Mouse (Mus musculus): Measurements from ENCODE around the gene Akp3.

The Akp3 gene

DNA sequence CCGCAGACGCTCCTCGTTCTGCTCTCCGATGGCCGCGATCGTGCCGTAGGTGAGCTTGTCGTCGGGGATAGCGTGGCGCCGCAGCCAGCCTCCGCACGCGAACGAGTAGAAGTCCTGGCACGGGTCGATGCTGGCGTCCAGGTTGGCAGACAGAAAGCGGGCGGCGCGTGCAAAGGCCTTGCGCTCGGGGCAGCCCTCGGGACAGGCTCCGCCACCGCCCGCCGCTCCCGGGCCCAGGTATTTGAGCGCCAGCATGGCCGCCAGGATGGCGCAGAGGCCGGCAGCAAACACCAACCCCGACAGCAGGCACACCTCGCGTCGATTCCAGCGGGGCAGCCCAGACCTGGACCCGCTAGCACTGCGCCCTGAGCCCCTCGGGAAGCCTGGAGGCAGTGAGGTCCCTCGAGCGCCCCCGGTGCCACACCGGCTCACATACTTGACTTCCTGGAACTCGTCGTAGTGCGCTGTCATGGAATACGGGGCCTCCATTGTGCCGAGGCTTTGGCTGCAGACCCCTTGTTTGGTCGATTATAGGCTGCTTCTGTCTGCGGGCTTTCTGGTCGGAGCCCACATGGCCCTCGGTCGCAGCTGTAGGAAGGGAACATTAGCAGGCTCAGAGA lies 29.8 kb downstream of the Akp3 start:
- no peak for DNase-seq (ENCODE audit: low spot score)

DNA sequence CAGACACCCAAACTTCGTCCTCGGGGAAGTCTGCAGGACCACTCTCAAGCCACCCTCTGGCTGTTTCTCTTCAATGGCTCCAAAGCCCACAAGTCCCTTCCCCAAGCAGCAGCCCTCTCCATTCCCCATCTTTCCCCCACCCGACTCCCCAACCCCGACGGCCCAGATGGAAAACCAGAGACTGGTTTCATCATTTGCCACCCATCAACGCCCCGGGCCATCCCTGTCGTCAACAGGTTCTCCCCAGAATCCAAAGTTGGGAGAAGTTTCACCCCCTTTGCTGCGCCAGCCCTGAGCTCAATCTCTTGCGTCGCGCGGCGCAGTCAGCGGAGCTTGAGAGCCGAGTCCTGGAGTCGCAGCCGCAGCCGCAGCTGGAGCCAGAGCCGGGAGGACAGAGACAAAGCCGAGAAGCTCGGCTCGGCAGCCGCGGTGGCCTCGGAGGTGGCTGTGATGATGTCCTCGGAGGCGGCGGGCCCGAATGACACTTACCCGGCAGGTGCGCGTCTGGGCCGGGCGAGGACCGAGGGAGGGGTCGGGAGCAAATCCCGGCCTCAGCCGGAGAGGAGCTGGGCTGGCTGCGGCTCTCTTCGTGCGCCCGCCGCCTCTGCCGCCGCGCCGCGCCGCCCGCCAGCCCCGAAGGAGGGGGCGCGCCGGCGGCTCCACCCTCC lies 30.9 kb downstream of the Akp3 start:
- no peak for DNase-seq (ENCODE audit: low spot score)

DNA sequence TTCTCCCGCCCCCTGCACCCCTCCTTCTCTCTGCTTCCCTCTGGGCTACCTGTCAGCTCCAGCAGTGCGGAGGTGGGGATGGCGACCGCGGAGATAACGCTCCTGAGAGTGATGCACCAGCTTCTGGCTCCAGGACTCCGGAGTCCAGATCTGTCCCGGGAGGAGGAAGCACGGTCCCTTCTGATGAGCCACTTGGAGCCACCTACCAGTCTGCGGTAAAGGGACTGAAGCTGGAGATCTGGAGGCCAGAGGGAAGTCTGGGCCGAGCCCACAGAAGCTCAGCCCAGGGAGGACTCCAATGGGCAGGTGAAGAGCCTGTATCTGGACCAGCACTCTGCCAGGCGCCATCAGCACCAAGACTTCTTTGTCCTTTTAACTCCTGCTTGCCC lies 31.4 kb downstream of the Akp3 start, which contains the start of gene Ecel1:
Gene Ecel1, minus strand, starts transcription at position 323 of the 389 bp plus-strand sequence.
- DNase-seq (ENCODE audit: low spot score) = no peak

DNA sequence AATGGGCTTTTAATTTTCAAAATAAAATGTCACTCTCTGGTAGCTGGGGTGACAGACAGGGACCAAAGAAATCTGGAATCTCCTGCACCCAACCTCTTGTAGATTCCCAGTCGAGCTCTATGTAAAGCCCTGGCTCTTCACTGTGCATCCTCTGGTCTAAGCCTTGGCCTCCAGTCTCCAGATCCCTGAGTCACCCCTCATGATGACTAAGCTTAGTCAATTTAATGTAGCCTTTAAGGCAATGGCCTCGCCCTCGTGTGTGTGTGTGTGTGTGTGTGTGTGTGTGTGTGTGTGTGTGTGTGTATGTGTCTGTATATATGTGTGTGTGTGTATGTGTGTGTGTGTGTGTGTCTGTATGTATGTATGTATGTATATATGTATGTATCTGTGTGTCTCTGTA lies 34.6 kb downstream of the Akp3 start:
- DNase-seq (ENCODE audit: low spot score) = no peak

DNA sequence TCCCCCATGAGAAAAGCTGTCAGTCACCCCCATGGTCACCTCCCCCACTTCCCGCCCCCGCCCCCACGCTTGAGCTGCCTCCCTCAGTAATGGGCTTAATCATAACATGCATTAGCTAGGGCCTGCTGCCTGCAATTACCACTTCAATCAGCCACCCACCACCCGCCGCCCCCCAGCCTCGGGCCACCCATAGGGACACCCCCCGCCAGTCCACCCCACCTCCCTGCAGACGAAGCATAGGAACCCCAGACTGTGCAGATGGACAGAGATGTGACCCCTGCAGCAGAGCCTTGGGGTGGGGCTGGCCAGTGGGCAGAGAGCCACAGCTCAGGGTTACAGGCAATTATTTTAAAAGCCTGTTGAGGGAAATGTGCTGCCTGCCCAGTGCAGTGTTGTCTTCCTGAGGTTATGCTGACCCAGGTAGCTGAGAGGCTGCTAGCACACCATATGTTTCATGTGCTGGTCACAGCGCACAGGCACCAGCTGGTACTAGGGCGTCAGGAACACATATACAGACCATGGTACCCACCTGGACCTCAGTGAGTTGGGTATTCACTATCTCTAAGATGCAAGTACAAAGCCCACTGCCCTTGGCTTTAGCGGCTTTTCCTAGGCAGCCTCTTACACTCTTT lies 39.5 kb downstream of the Akp3 start:
- DNase-seq (ENCODE audit: low spot score) = no peak

DNA sequence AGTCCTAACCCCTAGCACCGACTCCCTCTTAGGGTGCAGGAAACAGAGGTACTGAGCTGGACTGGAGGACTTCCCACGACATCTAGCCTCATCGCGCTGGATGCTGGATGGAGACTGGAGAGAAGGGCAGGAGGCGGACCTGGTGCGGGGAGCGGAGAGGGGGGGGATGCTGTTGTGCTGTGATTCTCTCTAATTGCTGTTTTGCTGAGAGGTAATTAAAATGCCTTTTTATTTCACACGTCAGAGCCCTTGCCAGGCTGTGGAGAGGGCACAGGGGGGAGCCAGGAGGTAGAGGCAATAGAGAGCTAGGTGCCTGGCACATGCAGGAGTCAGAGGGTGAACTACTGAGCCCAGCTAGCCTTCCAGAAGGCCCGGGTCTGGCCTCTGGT lies 40.0 kb downstream of the Akp3 start:
- DNase-seq (ENCODE audit: low spot score) = no peak

DNA sequence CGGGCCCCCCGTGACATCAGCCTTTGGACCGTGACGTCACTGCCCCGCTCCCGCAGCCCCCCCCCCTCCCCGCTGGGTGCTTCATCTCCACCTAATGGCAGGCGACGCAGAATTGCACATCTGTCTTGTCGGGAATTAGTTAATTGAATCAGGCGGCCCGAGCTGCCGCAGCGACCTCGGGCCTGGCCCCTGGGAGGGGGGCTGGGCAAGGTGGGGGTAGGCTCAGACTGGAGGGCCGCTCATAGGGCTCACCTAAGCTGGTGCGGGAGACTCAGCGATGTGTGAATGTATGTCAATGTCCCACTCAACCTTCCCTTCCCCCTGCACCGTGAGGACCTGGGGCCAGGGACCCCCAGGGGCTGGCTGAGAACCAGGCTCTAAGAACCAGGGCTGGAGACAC lies 45.7 kb downstream of the Akp3 start:
- no peak for DNase-seq (ENCODE audit: low spot score)

DNA sequence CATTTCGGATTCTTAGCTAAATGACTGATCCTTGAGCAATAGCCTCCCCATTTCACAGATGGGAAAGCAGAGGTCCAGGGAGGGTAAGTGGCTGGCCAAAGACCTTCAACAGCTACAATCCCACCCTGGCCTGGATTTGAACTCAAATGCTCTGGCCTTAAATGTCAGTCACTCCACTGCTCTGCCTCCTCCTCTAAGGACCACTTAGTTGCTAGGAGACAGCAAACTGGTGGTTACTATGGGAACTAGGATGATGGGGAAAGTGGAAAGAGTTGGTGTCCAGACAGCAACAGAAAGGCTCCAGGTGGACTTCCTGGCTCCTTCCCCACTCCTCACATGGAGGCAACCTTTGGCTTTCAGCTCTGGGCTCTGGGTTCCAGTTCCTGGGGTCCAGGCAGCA lies 46.5 kb downstream of the Akp3 start:
- no peak for DNase-seq (ENCODE audit: low spot score)

DNA sequence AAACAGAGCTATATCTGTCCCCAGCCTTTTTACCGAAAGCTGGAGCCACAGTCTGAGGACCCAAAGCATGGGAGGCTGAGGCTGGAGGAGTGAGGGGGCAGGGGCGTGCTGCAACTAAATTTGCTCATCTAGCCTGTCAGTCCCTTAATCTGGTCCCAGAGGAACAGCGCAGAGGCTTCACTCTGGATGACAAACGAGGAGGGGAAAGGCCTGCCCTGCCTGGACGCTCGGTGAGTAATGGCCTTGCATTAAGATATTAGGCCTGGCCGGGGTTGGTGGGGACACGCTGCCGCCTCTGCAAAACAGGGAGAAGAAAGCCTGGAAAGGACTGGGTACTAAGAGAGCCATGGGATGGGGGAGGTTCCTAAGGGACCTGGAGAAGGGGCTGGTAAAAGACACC lies 47.5 kb downstream of the Akp3 start:
- no peak for DNase-seq (ENCODE audit: low spot score)

DNA sequence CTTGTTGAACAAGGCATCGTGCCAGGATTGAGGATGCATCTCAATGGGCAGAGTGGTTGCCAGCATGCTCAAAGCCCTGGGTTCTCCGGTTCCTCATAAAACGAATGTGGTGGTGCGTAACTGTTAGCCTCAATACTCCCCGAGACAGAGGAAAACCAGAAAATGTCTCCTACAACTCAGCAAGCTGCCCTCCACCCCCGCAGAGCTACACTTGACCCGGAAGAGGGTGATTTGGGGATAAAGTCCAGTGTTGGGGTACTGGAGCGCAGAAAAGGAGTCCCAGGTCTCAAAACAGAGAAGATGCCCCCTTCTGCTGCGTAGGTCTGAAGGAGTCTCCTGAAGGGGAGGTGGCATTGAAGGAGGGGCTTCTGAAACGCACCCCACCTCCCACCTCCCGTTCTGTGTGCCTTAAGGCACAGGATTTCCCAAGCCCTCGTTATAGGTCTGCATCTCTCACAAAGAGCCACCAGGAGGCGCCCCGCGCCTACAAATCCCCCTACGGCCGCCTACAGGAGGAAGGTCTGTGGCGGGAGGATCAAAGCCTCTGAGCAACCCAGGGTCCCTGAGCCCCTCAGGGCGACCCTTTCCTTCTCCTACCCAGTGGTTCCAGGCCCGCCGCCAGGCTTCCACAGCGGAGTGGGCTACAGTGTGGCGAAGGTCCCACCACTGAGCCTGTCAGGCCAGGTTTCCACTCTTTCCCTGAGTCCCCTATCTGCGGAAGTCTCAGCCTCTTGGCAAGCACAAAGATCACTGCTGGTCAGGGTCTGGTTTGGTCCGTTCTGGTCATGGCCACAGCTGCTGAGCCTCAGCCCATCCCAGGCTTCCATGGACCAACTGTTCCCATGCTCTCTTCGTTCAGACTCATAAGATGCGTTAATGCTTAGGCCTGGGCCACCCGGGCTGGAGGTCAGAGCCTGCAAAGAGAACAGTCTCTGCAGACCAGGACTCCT lies 49.5 kb downstream of the Akp3 start:
- no peak for DNase-seq (ENCODE audit: low spot score)

DNA sequence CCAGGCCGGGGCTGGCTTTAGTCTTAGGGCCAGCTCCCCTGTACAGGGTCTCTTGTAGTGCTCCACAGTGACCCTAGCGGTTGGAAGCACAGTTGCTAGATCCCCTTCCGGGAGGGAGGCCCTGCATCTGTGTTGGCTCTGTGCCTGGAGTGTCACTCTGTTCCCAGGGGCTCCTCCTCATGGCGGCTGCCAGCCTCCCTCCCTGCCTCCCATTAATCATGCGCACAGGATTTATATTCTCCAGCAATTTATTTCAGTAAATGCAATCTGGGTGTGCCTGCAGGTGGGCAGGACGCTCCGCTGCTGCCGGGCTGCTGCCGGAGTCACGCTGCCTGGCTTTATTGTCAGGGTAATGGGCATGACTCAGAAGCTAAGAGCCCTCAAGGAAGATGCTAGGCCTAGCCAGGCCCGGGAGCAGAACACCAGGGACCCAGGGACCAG lies 51.1 kb downstream of the Akp3 start:
- DNase-seq (ENCODE audit: low spot score) = peak; percentile 54

All from left cerebral cortex, adult 11 months (tissue).